Mouse (Mus musculus): ENCODE results near the gene Nup160. TPM values are rescaled to one million over a fixed set of nuclear protein-coding genes. Genes with fewer than 3 reads are reported as not detected.

Gene Nup160
- polyA plus RNA-seq, 1 experiment = 7.8 TPM

Other genes with a start within 250 kb of the Nup160 start
- 1.6 TPM for gene Ptprj, start 96.6 kb upstream of the Nup160 start, polyA plus RNA-seq (2012; fragmentation: generic; extraction: Trizol)
- gene Fnbp4, start 68.2 kb downstream of the Nup160 start, polyA plus RNA-seq (2012; fragmentation: generic; extraction: Trizol) = 9.3 TPM
- not detected for gene Agbl2, start 105.5 kb downstream of the Nup160 start, polyA plus RNA-seq (2012; fragmentation: generic; extraction: Trizol)
- gene Mtch2, start 169.9 kb downstream of the Nup160 start, polyA plus RNA-seq (2012; fragmentation: generic; extraction: Trizol) = 170 TPM
- gene C1qtnf4, start 208.6 kb downstream of the Nup160 start, polyA plus RNA-seq (2012; fragmentation: generic; extraction: Trizol) = 0.04 TPM
- 11.9 TPM for gene Kbtbd4, start 227.5 kb downstream of the Nup160 start, polyA plus RNA-seq (2012; fragmentation: generic; extraction: Trizol)
- 268 TPM for gene Ndufs3, start 227.6 kb downstream of the Nup160 start, polyA plus RNA-seq (2012; fragmentation: generic; extraction: Trizol)